Mouse (Mus musculus): ENCODE measurements at regions not wholly inside any gene's neighbourhood (a gene's known extent, or its start where the extent isn't known, plus 50 kb on each side); places are given as distances from the start of the nearest gene placed in this dataset.

GRCm38 (mm10) chr8:26770424-26770886 is 206.7 kb upstream of the Zfp703 start:
- TF ChIP-seq POLR2A (IDR thresholded peaks at IDR 0.05; ENCODE audit: borderline replicate concordance, insufficient read depth, low read length) (no peak), CTCF (IDR thresholded peaks at IDR 0.05; ENCODE audit: borderline replicate concordance, insufficient read depth, low read depth, low read length) (no peak)

Measured in cerebellum, adult 2 months (tissue).